Mouse (Mus musculus): ENCODE results near the gene Mrps12. TPM values are rescaled to one million over a fixed set of nuclear protein-coding genes. Genes with fewer than 3 reads are reported as not detected.

Gene Mrps12
- total and polyA plus RNA-seq, 2 experiments, result 70.3 to 98.0 TPM

DNA sequence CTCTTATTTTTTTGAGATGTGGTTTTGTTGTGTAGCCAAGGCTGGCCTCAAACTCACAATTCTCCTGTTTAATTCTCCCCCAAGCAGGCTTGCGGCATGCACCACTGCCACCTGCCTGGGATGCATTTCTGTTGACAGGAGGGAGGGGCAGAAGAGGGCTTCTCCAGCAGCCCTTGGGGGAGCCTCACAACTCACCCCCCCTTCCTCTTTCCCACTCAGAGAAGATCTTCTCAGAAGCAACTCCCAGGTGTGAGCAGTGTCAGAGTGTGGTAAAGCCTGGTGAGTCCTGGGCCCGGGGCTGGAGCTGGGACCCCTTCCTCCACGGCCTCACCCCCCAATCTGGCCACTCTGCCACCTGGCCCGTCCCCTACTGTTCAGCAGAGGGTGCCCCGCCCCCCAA, 43.5 kb upstream of the Mrps12 start:
- no peak for DNase-seq (ENCODE audit: extremely low read depth, low read depth, low spot score)
- 88% methylated on average over 5 of the region's 5 CpGs for WGBS

DNA sequence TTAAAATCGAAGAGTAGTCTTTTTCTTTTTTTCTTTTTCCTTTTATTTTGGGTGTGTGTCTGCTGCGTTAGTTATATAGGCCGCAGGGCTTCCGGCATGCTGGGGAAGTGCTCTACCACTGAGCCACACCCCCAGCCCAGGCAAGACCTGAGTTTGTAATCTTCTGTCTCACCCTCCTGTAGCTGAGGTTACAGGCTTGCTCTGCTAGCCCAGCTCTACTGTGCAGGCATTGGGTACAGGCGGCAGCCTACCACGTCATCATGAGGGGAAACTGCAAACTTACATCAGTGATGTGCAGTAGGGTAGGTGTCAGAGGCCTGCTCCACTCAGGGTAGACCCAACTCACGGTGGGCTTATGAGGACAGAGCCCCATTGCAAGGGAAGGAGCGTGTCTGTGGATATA, 39.6 kb upstream of the Mrps12 start:
- TF ChIP-seq POLR2A (IDR thresholded peaks at IDR 0.05; ENCODE audit: extremely low read depth, insufficient read depth, low read length) (no peak), CTCF (IDR thresholded peaks at IDR 0.05; ENCODE audit: low read depth, low read length) (no peak)
- DNase-seq (ENCODE audit: extremely low read depth, low read depth, low spot score), result no peak
- no peak overlapping the region for H3K27ac ChIP-seq (replicated peaks; ENCODE audit: insufficient read depth, low read depth, low read length)
- no peaks in the 10 kb centered on the region for H3K79me2 ChIP-seq (ENCODE audit: control insufficient read depth, insufficient read depth, low read length)
- WGBS, result 90% methylated on average over 8 of the region's 8 CpGs
- no peak overlapping the region for H3K9ac ChIP-seq (ENCODE audit: low read depth, low read length)
- H3K27me3 ChIP-seq (ENCODE audit: control insufficient read depth, insufficient read depth, low read length), result no peaks in the 10 kb centered on the region
- no peaks in the 10 kb centered on the region; the same call in 1 of the 2 replicates for H3K36me3 ChIP-seq (ENCODE audit: control insufficient read depth, insufficient read depth, low read length)
- H3K4me3 ChIP-seq (ENCODE audit: insufficient read depth, low read depth, low read length), result no peak overlapping the region
- peaks cover 3% of the 10 kb centered on the region for H3K4me1 ChIP-seq (ENCODE audit: control insufficient read depth, insufficient read depth, low read length)

More for the DNA sequence above, 43.5 kb upstream of the Mrps12 start:
- Histone ChIP-seq H3K4me1 (ENCODE audit: control insufficient read depth, insufficient read depth, low read length) (no peaks in the 10 kb centered on the region), H3K79me2 (ENCODE audit: control insufficient read depth, insufficient read depth, low read length) (no peaks in the 10 kb centered on the region), H3K27ac (replicated peaks; ENCODE audit: insufficient read depth, low read depth, low read length) (no peak overlapping the region), H3K27me3 (ENCODE audit: control insufficient read depth, insufficient read depth, low read length) (no peaks in the 10 kb centered on the region), H3K9ac (ENCODE audit: low read depth, low read length) (no peak overlapping the region), H3K4me3 (ENCODE audit: insufficient read depth, low read depth, low read length) (no peak overlapping the region), H3K36me3 (ENCODE audit: control insufficient read depth, insufficient read depth, low read length) (no peaks in the 10 kb centered on the region; the same call in 1 of the 2 replicates)
- no peak for TF ChIP-seq POLR2A (IDR thresholded peaks at IDR 0.05; ENCODE audit: extremely low read depth, insufficient read depth, low read length)
- no peak for TF ChIP-seq CTCF (IDR thresholded peaks at IDR 0.05; ENCODE audit: low read depth, low read length)

GRCm38 (mm10) chr7:28780857-28781256, 39.2 kb upstream of the Mrps12 start:
- no peaks in the 10 kb centered on the region for H3K27me3 ChIP-seq (ENCODE audit: control insufficient read depth, insufficient read depth, low read length)
- no peaks in the 10 kb centered on the region for H3K36me3 ChIP-seq (ENCODE audit: control insufficient read depth, insufficient read depth, low read length)
- H3K79me2 ChIP-seq (ENCODE audit: control insufficient read depth, insufficient read depth, low read length), result no peaks in the 10 kb centered on the region
- H3K27ac ChIP-seq (replicated peaks; ENCODE audit: insufficient read depth, low read depth, low read length), result no peak overlapping the region
- WGBS, result 70% methylated on average over 7 of the region's 7 CpGs
- DNase-seq (ENCODE audit: extremely low read depth, low read depth, low spot score), result no peak
- no peak overlapping the region for H3K9ac ChIP-seq (ENCODE audit: low read depth, low read length)
- H3K4me1 ChIP-seq (ENCODE audit: control insufficient read depth, insufficient read depth, low read length), result peaks cover 3% of the 10 kb centered on the region
- no peak for TF ChIP-seq POLR2A (IDR thresholded peaks at IDR 0.05; ENCODE audit: extremely low read depth, insufficient read depth, low read length)
- no peak for TF ChIP-seq CTCF (IDR thresholded peaks at IDR 0.05; ENCODE audit: low read depth, low read length)
- H3K4me3 ChIP-seq (ENCODE audit: insufficient read depth, low read depth, low read length), result no peak overlapping the region

DNA sequence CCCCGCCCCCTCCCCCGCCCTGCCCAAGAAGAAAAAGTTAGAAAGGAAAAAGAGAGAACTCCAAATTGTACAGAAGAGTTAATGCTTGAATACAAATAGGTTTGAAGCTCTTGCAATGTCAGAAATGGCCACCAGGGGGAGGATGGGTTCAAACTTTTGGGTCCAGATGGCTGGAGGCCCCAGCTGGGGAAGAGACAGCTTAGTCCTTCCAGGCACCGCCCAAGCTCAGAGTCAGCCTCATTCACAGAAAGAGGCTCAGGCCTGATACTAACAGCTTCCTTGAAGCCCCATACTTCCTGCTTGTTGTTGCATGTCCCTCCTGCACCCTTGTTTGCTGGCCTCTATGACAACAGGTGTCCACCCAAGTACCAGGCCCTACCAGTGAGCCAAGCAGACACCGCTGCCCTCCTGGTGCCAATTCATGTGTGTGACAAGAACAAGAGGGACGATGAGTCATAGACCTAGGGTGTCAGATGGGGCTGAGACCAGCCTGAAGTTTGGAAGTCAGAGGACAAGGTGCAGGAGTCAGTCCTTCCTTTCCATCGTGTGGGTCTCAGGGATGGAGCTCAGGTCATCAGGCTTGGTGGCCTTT, 38.5 kb upstream of the Mrps12 start:
- Histone ChIP-seq H3K4me3 (ENCODE audit: insufficient read depth, low read depth, low read length) (no peak overlapping the region), H3K27me3 (ENCODE audit: control insufficient read depth, insufficient read depth, low read length) (no peaks in the 10 kb centered on the region), H3K79me2 (ENCODE audit: control insufficient read depth, insufficient read depth, low read length) (no peaks in the 10 kb centered on the region), H3K9ac (ENCODE audit: low read depth, low read length) (no peak overlapping the region), H3K36me3 (ENCODE audit: control insufficient read depth, insufficient read depth, low read length) (no peaks in the 10 kb centered on the region), H3K27ac (replicated peaks; ENCODE audit: insufficient read depth, low read depth, low read length) (no peak overlapping the region), H3K4me1 (ENCODE audit: control insufficient read depth, insufficient read depth, low read length) (peaks cover 8% of the 10 kb centered on the region)
- DNase-seq (ENCODE audit: extremely low read depth, low read depth, low spot score), result peak; percentile 53
- 49% methylated on average over 6 of the region's 6 CpGs for WGBS
- TF ChIP-seq POLR2A (IDR thresholded peaks at IDR 0.05; ENCODE audit: extremely low read depth, insufficient read depth, low read length) (no peak), CTCF (IDR thresholded peaks at IDR 0.05; ENCODE audit: low read depth, low read length) (peak; percentile 78)

GRCm38 (mm10) chr7:28778825-28779224, 37.2 kb upstream of the Mrps12 start:
- H3K27ac ChIP-seq (replicated peaks; ENCODE audit: insufficient read depth, low read depth, low read length), result no peak overlapping the region
- 49% methylated on average over 9 of the region's 9 CpGs for WGBS

GRCm38 (mm10) chr7:28775129-28775528, 33.5 kb upstream of the Mrps12 start:
- Histone ChIP-seq H3K27ac (replicated peaks; ENCODE audit: insufficient read depth, low read depth, low read length) (no peak overlapping the region), H3K27me3 (ENCODE audit: control insufficient read depth, insufficient read depth, low read length) (no peaks in the 10 kb centered on the region), H3K36me3 (ENCODE audit: control insufficient read depth, insufficient read depth, low read length) (0 out of 2 replicates have a peak, but pooled peaks cover 3% of the 10 kb centered on the region), H3K79me2 (ENCODE audit: control insufficient read depth, insufficient read depth, low read length) (peaks cover 7% of the 10 kb centered on the region; the same call in 1 of the 2 replicates), H3K4me3 (ENCODE audit: insufficient read depth, low read depth, low read length) (no peak overlapping the region), H3K4me1 (ENCODE audit: control insufficient read depth, insufficient read depth, low read length) (peaks cover 8% of the 10 kb centered on the region), H3K9ac (ENCODE audit: low read depth, low read length) (no peak overlapping the region)
- no peak for TF ChIP-seq CTCF (IDR thresholded peaks at IDR 0.05; ENCODE audit: low read depth, low read length)
- TF ChIP-seq POLR2A (IDR thresholded peaks at IDR 0.05; ENCODE audit: extremely low read depth, insufficient read depth, low read length), result no peak
- 93% methylated on average over 7 of the region's 7 CpGs for WGBS
- DNase-seq (ENCODE audit: extremely low read depth, low read depth, low spot score), result no peak

More at GRCm38 (mm10) chr7:28778825-28779224, 37.2 kb upstream of the Mrps12 start:
- no peak overlapping the region for H3K4me3 ChIP-seq (ENCODE audit: insufficient read depth, low read depth, low read length)
- no peaks in the 10 kb centered on the region for H3K79me2 ChIP-seq (ENCODE audit: control insufficient read depth, insufficient read depth, low read length)
- peak; percentile 76 for DNase-seq (ENCODE audit: extremely low read depth, low read depth, low spot score)
- 0 out of 2 replicates have a peak, but pooled peaks cover 3% of the 10 kb centered on the region for H3K36me3 ChIP-seq (ENCODE audit: control insufficient read depth, insufficient read depth, low read length)
- H3K9ac ChIP-seq (ENCODE audit: low read depth, low read length), result no peak overlapping the region
- H3K27me3 ChIP-seq (ENCODE audit: control insufficient read depth, insufficient read depth, low read length), result no peaks in the 10 kb centered on the region
- TF ChIP-seq CTCF (IDR thresholded peaks at IDR 0.05; ENCODE audit: low read depth, low read length) (no peak), POLR2A (IDR thresholded peaks at IDR 0.05; ENCODE audit: extremely low read depth, insufficient read depth, low read length) (no peak)
- H3K4me1 ChIP-seq (ENCODE audit: control insufficient read depth, insufficient read depth, low read length), result peaks cover 8% of the 10 kb centered on the region

Measured in liver, adult 2 months (tissue).